Mouse (Mus musculus): ENCODE results near the gene Phlda1. TPM values are rescaled to one million over a fixed set of nuclear protein-coding genes. Genes with fewer than 3 reads are reported as not detected.

The Phlda1 gene
- polyA plus RNA-seq, 1 experiment from 2014 or later: 29.1 TPM

DNA sequence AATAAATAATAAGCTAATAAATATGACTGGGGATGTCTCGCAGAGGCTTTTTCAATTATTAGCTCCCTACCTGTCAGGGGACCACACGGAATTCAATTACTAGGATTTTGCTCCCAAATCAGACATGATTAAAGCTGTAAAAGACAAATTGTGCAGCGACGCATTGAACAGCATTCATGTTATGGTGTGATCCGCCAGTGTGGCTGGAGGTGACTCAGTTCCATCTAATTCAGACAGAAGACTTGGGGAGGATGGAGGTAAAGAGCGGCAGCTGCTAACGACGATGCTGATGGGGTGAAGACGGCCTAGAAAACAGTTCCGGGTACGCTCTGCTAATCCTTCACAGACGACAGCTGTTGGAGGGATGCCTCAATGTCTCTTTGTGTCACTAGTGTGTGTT, 17.8 kb downstream of the Phlda1 start:
- no peak overlapping the region for H3K27ac ChIP-seq (replicated peaks; ENCODE audit: low read depth, low read length)
- H3K27me3 ChIP-seq (ENCODE audit: control insufficient read depth, insufficient read depth, low read length): no peaks in the 10 kb centered on the region
- no peak overlapping the region for H3K9ac ChIP-seq (ENCODE audit: low read length)
- H3K4me3 ChIP-seq (ENCODE audit: low read depth, low read length): no peak overlapping the region
- WGBS: 83% methylated on average over 12 of the region's 12 CpGs
- peaks cover 16% of the 10 kb centered on the region; the same call in 1 of the 2 replicates for H3K4me1 ChIP-seq (ENCODE audit: control insufficient read depth, insufficient read depth, low read length)
- ATAC-seq (ENCODE audit: insufficient number of reproducible peaks, low FRiP score, low TSS enrichment, low read depth): no peak
- no peak overlapping the region for H3K4me2 ChIP-seq (ENCODE audit: low read depth, severe bottlenecking)
- no peaks in the 10 kb centered on the region for H3K36me3 ChIP-seq (ENCODE audit: control insufficient read depth, insufficient read depth, low read length)
- DNase-seq (ENCODE audit: low spot score): no peak
- H3K9me3 ChIP-seq (ENCODE audit: control insufficient read depth, low read length): no peaks in the 10 kb centered on the region

DNA sequence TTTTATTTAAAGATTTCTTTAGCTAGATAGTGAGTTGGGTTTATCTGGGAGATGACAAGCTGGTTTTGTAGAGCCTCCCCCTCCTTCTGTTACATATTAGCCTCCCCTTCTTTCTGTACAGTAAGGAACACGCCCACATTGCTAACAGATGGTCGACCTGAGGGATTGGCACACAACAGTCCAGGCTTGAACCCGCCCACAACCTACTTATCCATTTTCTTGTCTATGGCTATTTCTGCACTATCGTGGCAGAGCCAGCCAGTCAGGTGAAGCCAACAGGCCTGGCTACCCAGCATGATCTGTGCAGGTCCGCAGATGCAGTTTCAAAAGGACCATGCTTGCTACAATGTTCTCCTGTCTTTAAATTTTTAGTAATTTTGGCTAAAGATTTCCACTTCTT, 21.0 kb downstream of the Phlda1 start:
- Histone ChIP-seq H3K4me1 (ENCODE audit: control insufficient read depth, insufficient read depth, low read length) (peaks cover 8% of the 10 kb centered on the region; the same call in 1 of the 2 replicates), H3K27ac (replicated peaks; ENCODE audit: low read depth, low read length) (no peak overlapping the region), H3K9me3 (ENCODE audit: control insufficient read depth, low read length) (no peaks in the 10 kb centered on the region), H3K36me3 (ENCODE audit: control insufficient read depth, insufficient read depth, low read length) (no peaks in the 10 kb centered on the region), H3K4me3 (ENCODE audit: low read depth, low read length) (no peak overlapping the region), H3K4me2 (ENCODE audit: low read depth, severe bottlenecking) (no peak overlapping the region), H3K27me3 (ENCODE audit: control insufficient read depth, insufficient read depth, low read length) (no peaks in the 10 kb centered on the region), H3K9ac (ENCODE audit: low read length) (no peak overlapping the region)
- DNase-seq (ENCODE audit: low spot score) (no peak), ATAC-seq (ENCODE audit: insufficient number of reproducible peaks, low FRiP score, low TSS enrichment, low read depth) (no peak)
- 81% methylated on average over 5 of the region's 5 CpGs for WGBS

DNA sequence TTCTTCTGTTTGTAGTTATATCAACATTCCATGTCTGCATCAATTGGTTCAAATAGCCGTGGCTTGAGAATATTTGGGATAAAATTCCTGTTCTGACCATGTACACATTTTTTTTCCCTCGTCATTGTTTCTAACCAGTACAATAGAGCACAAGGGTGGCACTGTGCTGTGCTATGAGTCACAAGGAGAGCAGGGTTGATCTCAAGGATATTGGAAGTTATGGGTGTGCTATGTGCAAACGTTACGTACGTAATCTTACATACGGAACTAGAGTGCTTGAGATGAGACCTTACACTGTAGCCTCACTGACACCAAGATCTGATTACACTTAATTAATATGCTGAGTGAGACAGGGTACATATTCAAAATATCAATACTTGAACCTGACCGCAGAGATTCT, 21.5 kb downstream of the Phlda1 start:
- WGBS: 93% methylated on average over 7 of the region's 7 CpGs
- no peak overlapping the region for H3K27ac ChIP-seq (replicated peaks; ENCODE audit: low read depth, low read length)
- no peak overlapping the region for H3K9ac ChIP-seq (ENCODE audit: low read length)
- H3K36me3 ChIP-seq (ENCODE audit: control insufficient read depth, insufficient read depth, low read length): no peaks in the 10 kb centered on the region
- H3K4me3 ChIP-seq (ENCODE audit: low read depth, low read length): no peak overlapping the region
- DNase-seq (ENCODE audit: low spot score): no peak
- no peaks in the 10 kb centered on the region for H3K9me3 ChIP-seq (ENCODE audit: control insufficient read depth, low read length)
- no peak for ATAC-seq (ENCODE audit: insufficient number of reproducible peaks, low FRiP score, low TSS enrichment, low read depth)
- no peak overlapping the region for H3K4me2 ChIP-seq (ENCODE audit: low read depth, severe bottlenecking)
- H3K27me3 ChIP-seq (ENCODE audit: control insufficient read depth, insufficient read depth, low read length): no peaks in the 10 kb centered on the region
- H3K4me1 ChIP-seq (ENCODE audit: control insufficient read depth, insufficient read depth, low read length): peaks cover 8% of the 10 kb centered on the region; the same call in 1 of the 2 replicates

DNA sequence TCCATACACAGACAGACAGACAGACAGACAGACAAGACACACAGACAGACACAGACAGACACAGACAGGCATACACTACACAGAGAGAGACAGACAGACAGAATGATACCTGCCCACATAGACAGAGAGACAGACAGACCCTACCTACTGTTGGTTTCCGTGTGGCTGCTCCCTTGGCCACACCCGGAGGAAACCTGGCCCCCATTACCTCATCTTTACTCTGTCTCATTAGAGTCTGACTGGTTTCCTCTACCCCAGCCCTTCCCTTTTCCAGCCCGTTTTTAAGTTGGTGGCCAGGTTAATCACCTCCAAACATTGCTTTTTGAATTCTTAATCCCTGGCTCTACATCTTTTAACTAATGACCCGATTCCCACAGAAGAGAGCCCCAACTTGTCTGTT, 22.2 kb downstream of the Phlda1 start:
- Histone ChIP-seq H3K4me3 (ENCODE audit: low read depth, low read length) (no peak overlapping the region), H3K27ac (replicated peaks; ENCODE audit: low read depth, low read length) (no peak overlapping the region), H3K9ac (ENCODE audit: low read length) (no peak overlapping the region), H3K36me3 (ENCODE audit: control insufficient read depth, insufficient read depth, low read length) (no peaks in the 10 kb centered on the region), H3K4me1 (ENCODE audit: control insufficient read depth, insufficient read depth, low read length) (peaks cover 8% of the 10 kb centered on the region; the same call in 1 of the 2 replicates), H3K27me3 (ENCODE audit: control insufficient read depth, insufficient read depth, low read length) (no peaks in the 10 kb centered on the region), H3K4me2 (ENCODE audit: low read depth, severe bottlenecking) (no peak overlapping the region), H3K9me3 (ENCODE audit: control insufficient read depth, low read length) (no peaks in the 10 kb centered on the region)
- WGBS: 61% methylated on average over 4 of the region's 4 CpGs
- no peak for ATAC-seq (ENCODE audit: insufficient number of reproducible peaks, low FRiP score, low TSS enrichment, low read depth)
- DNase-seq (ENCODE audit: low spot score): no peak

DNA sequence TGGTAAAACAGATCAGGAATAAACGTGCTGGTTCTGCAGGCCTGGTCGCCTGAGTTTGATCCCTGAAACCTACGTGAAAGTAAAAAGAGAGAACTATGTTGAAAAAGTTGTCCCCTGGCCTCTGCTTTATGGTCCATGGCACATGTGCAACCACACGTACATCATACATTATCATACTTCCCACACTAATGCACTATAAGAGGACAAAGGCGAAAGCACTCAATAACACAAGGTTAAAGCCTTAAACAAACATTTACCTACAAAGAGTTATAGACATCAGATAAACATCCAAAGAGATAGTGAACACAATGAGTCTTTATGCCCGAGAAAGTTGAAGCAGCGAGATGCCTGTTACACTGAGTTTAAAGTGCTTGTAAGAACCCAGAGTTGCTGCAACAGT, 24.3 kb downstream of the Phlda1 start:
- WGBS: 89% methylated on average over 7 of the region's 7 CpGs
- no peak for DNase-seq (ENCODE audit: low spot score)
- ATAC-seq (ENCODE audit: insufficient number of reproducible peaks, low FRiP score, low TSS enrichment, low read depth): no peak

DNA sequence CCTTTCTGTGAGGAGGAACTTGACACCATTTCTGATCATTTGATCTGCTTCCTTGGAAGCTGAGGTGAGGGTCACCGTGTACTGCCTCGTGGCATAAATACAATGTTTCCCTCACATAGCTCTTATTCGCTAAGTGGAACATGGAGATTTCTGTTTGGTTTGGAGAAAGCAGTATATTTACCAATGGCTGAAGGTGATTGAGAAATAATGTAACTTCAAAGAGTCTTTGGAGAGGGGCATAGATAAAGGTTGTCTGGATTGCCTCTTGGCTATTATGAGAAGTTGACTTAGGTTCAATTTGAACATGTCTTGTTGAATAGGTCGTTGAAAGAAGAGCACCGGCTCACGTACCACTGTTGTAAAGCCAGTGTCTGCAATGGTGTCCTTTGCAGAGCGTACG, 28.6 kb downstream of the Phlda1 start:
- ATAC-seq (ENCODE audit: insufficient number of reproducible peaks, low FRiP score, low TSS enrichment, low read depth): no peak
- peaks cover 19% of the 10 kb centered on the region for H3K4me1 ChIP-seq (ENCODE audit: control insufficient read depth, insufficient read depth, low read length)
- H3K27ac ChIP-seq (replicated peaks; ENCODE audit: low read depth, low read length): no peak overlapping the region
- WGBS: 85% methylated on average over 8 of the region's 8 CpGs
- no peaks in the 10 kb centered on the region for H3K36me3 ChIP-seq (ENCODE audit: control insufficient read depth, insufficient read depth, low read length)
- no peak for DNase-seq (ENCODE audit: low spot score)
- no peak overlapping the region for H3K4me2 ChIP-seq (ENCODE audit: low read depth, severe bottlenecking)
- no peak overlapping the region for H3K4me3 ChIP-seq (ENCODE audit: low read depth, low read length)
- no peaks in the 10 kb centered on the region for H3K27me3 ChIP-seq (ENCODE audit: control insufficient read depth, insufficient read depth, low read length)
- no peaks in the 10 kb centered on the region for H3K9me3 ChIP-seq (ENCODE audit: control insufficient read depth, low read length)
- no peak overlapping the region for H3K9ac ChIP-seq (ENCODE audit: low read length)

More for the DNA sequence above, 24.3 kb downstream of the Phlda1 start:
- Histone ChIP-seq H3K36me3 (ENCODE audit: control insufficient read depth, insufficient read depth, low read length) (no peaks in the 10 kb centered on the region), H3K4me2 (ENCODE audit: low read depth, severe bottlenecking) (no peak overlapping the region), H3K9ac (ENCODE audit: low read length) (no peak overlapping the region), H3K9me3 (ENCODE audit: control insufficient read depth, low read length) (no peaks in the 10 kb centered on the region), H3K27ac (replicated peaks; ENCODE audit: low read depth, low read length) (no peak overlapping the region), H3K4me3 (ENCODE audit: low read depth, low read length) (no peak overlapping the region), H3K4me1 (ENCODE audit: control insufficient read depth, insufficient read depth, low read length) (peaks cover 8% of the 10 kb centered on the region; the same call in 1 of the 2 replicates), H3K27me3 (ENCODE audit: control insufficient read depth, insufficient read depth, low read length) (no peaks in the 10 kb centered on the region)

DNA sequence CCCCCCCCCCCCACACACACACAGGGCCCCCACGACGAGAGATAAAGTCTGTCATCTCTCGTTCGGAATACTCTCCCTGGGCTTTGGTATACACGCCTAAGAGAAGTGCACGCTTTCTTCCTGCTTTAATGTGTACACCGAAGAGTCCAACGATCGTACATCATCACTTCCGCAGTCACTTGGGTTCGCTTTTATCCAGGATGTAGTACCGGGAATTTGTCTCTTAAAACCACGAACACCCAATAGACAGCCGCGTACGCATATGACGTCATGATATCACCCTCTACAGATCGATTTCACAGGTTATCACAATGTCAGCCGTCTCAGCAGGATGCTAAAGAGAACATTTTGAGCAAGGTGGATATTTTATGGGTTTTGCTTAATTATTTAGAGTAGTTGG, 31.3 kb downstream of the Phlda1 start:
- WGBS: 87% methylated on average over 19 of the region's 19 CpGs
- Histone ChIP-seq H3K9ac (ENCODE audit: low read length) (no peak overlapping the region), H3K4me3 (ENCODE audit: low read depth, low read length) (no peak overlapping the region), H3K36me3 (ENCODE audit: control insufficient read depth, insufficient read depth, low read length) (no peaks in the 10 kb centered on the region), H3K9me3 (ENCODE audit: control insufficient read depth, low read length) (no peaks in the 10 kb centered on the region; the same call in 1 of the 2 replicates), H3K27ac (replicated peaks; ENCODE audit: low read depth, low read length) (no peak overlapping the region), H3K4me2 (ENCODE audit: low read depth, severe bottlenecking) (no peak overlapping the region), H3K27me3 (ENCODE audit: control insufficient read depth, insufficient read depth, low read length) (no peaks in the 10 kb centered on the region), H3K4me1 (ENCODE audit: control insufficient read depth, insufficient read depth, low read length) (peaks cover 22% of the 10 kb centered on the region)
- DNase-seq (ENCODE audit: low spot score) (no peak), ATAC-seq (ENCODE audit: insufficient number of reproducible peaks, low FRiP score, low TSS enrichment, low read depth) (no peak)

DNA sequence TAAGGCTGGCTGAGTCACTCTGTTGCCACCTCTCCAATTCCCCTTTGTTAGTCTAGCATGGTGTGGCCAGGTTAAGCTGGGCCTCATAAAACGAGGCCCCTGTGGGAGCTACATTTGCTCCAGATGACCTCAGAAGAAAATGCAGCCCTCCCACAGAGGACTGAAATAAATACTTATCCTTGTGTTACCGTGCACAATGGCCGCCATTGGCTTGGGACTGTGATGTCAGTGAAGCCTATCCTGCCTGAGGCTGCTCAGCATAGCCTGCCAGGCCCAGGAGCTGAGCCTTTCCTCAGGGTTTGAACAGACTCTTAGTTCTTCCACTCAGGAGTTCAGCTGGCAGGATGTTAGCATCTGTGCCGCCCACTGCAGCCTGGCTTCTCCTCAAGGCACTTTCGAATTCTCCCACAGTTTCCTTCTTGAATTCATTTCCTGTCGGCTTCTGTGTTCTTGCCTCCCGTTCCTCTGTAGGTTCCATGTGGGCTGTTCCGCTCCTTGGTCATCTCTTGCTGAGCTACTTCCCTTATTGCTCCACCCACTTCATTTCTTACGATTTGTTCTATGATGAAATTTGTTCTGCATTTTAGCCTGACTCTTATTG, 33.7 kb downstream of the Phlda1 start:
- ATAC-seq (ENCODE audit: insufficient number of reproducible peaks, low FRiP score, low TSS enrichment, low read depth): peak; percentile 87

DNA sequence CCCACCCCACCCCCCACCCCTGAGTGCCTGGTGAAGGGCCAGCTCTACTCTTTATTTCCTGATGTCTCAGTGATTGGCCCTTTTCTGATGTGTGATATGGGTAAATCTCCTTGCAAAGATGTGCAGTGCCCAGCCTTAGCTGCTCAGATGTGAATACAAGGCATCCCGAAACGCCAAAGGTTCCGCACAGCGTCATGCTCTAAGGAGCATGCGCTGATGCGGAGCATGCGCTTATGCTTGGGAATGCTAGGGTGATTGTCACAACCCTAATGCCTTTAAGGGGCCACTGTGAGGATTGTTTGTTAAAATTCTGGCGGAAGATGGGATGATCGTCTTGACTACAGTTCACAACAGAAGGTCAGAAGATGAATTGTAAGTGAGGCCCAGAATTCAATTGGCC, 34.6 kb downstream of the Phlda1 start:
- H3K9ac ChIP-seq (ENCODE audit: low read length): no peak overlapping the region
- H3K36me3 ChIP-seq (ENCODE audit: control insufficient read depth, insufficient read depth, low read length): no peaks in the 10 kb centered on the region
- H3K9me3 ChIP-seq (ENCODE audit: control insufficient read depth, low read length): no peaks in the 10 kb centered on the region; the same call in 1 of the 2 replicates
- H3K4me2 ChIP-seq (ENCODE audit: low read depth, severe bottlenecking): no peak overlapping the region
- DNase-seq (ENCODE audit: low spot score) (no peak), ATAC-seq (ENCODE audit: insufficient number of reproducible peaks, low FRiP score, low TSS enrichment, low read depth) (no peak)
- no peaks in the 10 kb centered on the region for H3K27me3 ChIP-seq (ENCODE audit: control insufficient read depth, insufficient read depth, low read length)
- H3K27ac ChIP-seq (replicated peaks; ENCODE audit: low read depth, low read length): 0 out of 2 replicates have a peak overlapping the region, but pooled peaks have one; percentile 84
- WGBS: 95% methylated on average over 9 of the region's 9 CpGs
- H3K4me3 ChIP-seq (ENCODE audit: low read depth, low read length): no peak overlapping the region
- peaks cover 28% of the 10 kb centered on the region for H3K4me1 ChIP-seq (ENCODE audit: control insufficient read depth, insufficient read depth, low read length)

More for the DNA sequence above, 33.7 kb downstream of the Phlda1 start:
- H3K4me2 ChIP-seq (ENCODE audit: low read depth, severe bottlenecking): peak overlapping the region; percentile 21; the same call in 1 of the 2 replicates
- H3K9me3 ChIP-seq (ENCODE audit: control insufficient read depth, low read length): no peaks in the 10 kb centered on the region; the same call in 1 of the 2 replicates
- H3K4me1 ChIP-seq (ENCODE audit: control insufficient read depth, insufficient read depth, low read length): peaks cover 28% of the 10 kb centered on the region
- DNase-seq (ENCODE audit: low spot score): peak; percentile 80
- no peaks in the 10 kb centered on the region for H3K27me3 ChIP-seq (ENCODE audit: control insufficient read depth, insufficient read depth, low read length)
- no peak overlapping the region; the same call in 1 of the 2 replicates for H3K9ac ChIP-seq (ENCODE audit: low read length)
- 11% methylated on average over 9 of the region's 9 CpGs for WGBS
- H3K4me3 ChIP-seq (ENCODE audit: low read depth, low read length): no peak overlapping the region
- peak overlapping the region; percentile 84 for H3K27ac ChIP-seq (replicated peaks; ENCODE audit: low read depth, low read length)
- no peaks in the 10 kb centered on the region for H3K36me3 ChIP-seq (ENCODE audit: control insufficient read depth, insufficient read depth, low read length)
